Mouse (Mus musculus): Measurements from ENCODE around the gene Apod. TPM values are rescaled to one million over a fixed set of nuclear protein-coding genes. Genes with fewer than 3 reads are reported as not detected.
"Not testable (repeated sequence)": the region's sequence is repeated elsewhere in the genome, so short reads cannot be mapped to it uniquely, and the experiment has no call there.

The Apod gene
- total and polyA plus RNA-seq, 3 experiments, result 0.17 TPM; not detected in 2

DNA sequence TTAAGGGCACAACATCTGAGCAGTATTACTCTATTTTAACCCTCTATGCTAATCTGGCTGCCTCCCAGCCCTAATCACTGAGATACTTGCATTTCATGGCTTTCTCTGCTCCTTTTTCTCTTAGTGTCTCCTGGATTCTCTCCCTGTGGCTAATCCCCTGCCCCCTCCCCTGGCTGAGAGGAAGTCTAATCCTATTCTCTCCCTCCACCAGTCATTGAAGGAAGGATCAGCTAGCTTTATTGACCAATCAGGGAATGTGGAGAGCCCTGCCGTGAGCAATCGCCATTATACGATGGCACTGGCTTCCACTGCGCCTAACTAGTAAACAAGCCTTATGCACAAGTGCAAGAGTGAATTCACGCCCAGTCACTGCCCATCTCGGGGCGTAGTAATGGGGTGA, 6.3 kb upstream of the Apod start:
- no peaks in the 10 kb centered on the region for H3K79me2 ChIP-seq (replicated peaks; ENCODE audit: control insufficient read depth, extremely low read depth, insufficient read depth, poor library complexity, severe bottlenecking)
- no peaks in the 10 kb centered on the region for H3K27me3 ChIP-seq (replicated peaks)
- no peak overlapping the region for H3K4me2 ChIP-seq (ENCODE audit: insufficient read depth, low read depth, poor library complexity, severe bottlenecking)
- H3K9me3 ChIP-seq (replicated peaks; ENCODE audit: low read length), result peaks cover 3% of the 10 kb centered on the region
- TF ChIP-seq IRF4 (IDR thresholded peaks at IDR 0.05; ENCODE audit: low read depth, low read length) (no peak), E2F4 (IDR thresholded peaks at IDR 0.05; ENCODE audit: insufficient replicate concordance, low read depth, low read length) (no peak), SMC3 (IDR thresholded peaks at IDR 0.05; ENCODE audit: low read depth, low read length) (no peak), CTCF (conservative IDR thresholded peaks at IDR 0.05 in 1 of 2, IDR thresholded peaks at IDR 0.05 in 1 of 2; ENCODE audit: low read depth in 2 of 2, low read length in 2 of 2) (no peak), ZMIZ1 (IDR thresholded peaks at IDR 0.05; ENCODE audit: low read depth, low read length) (no peak), JUN (IDR thresholded peaks at IDR 0.05; ENCODE audit: insufficient read depth, low read depth, low read length) (no peak), ZC3H11A (IDR thresholded peaks at IDR 0.05; ENCODE audit: low read depth, low read length) (no peak), MAFK (IDR thresholded peaks at IDR 0.05; ENCODE audit: insufficient replicate concordance, low read length) (no peak), EP300 (IDR thresholded peaks at IDR 0.05; ENCODE audit: low read length) (no peak), MAX (IDR thresholded peaks at IDR 0.05; ENCODE audit: low read length) (no peak), ELF1 (IDR thresholded peaks at IDR 0.05; ENCODE audit: low read depth, low read length) (no peak), NRF1 (IDR thresholded peaks at IDR 0.05; ENCODE audit: low read depth, low read length) (no peak), RAD21 (IDR thresholded peaks at IDR 0.05; ENCODE audit: low read depth, low read length) (no peak), MAZ (IDR thresholded peaks at IDR 0.05; ENCODE audit: low read depth, low read length) (no peak), RCOR1 (conservative IDR thresholded peaks at IDR 0.05; ENCODE audit: low read depth, low read length) (no peak), MXI1 (IDR thresholded peaks at IDR 0.05; ENCODE audit: low read depth, low read length) (no peak), ZNF384 (IDR thresholded peaks at IDR 0.05; ENCODE audit: low read depth, low read length) (no peak), HCFC1 (IDR thresholded peaks at IDR 0.05; ENCODE audit: low read depth, low read length) (no peak), MYC (IDR thresholded peaks at IDR 0.05; ENCODE audit: low read depth, low read length) (no peak), SIN3A (IDR thresholded peaks at IDR 0.05; ENCODE audit: low read length) (no peak)
- no peak overlapping the region for H3K9ac ChIP-seq (ENCODE audit: insufficient read depth, low read depth)
- no peak overlapping the region for H3K27ac ChIP-seq (ENCODE audit: insufficient read depth, low read depth)
- H3K36me3 ChIP-seq (replicated peaks in 1 of 2; ENCODE audit: control insufficient read depth in 1 of 2, insufficient read depth in 1 of 2, low read length in 1 of 2), result no peaks in the 10 kb centered on the region
- H3K4me3 ChIP-seq (replicated peaks in 1 of 3; ENCODE audit: low read depth in 2 of 3, low read length in 2 of 3, poor library complexity in 1 of 3), result no peak overlapping the region
- in situ Hi-C loops (cut with MboI; ENCODE audit: low pct_ligation_motif_present, low pct_unique_long_range_greater_than_20kb, low sequenced_read_pairs) (no loop called here), dilution Hi-C loops (cut with MboI; ENCODE audit: extremely low pct_ligation_motif_present, extremely low pct_unique_long_range_greater_than_20kb, low sequenced_read_pairs) (no loop called here)
- DNase-seq (ENCODE audit: extremely low read depth), result no peak
- H3K4me1 ChIP-seq (ENCODE audit: control insufficient read depth in 1 of 2, insufficient read depth in 2 of 2), result 0 out of 4 replicates have a peak, but pooled peaks cover 0 to 5% of the 10 kb centered on the region in 2 experiments

DNA sequence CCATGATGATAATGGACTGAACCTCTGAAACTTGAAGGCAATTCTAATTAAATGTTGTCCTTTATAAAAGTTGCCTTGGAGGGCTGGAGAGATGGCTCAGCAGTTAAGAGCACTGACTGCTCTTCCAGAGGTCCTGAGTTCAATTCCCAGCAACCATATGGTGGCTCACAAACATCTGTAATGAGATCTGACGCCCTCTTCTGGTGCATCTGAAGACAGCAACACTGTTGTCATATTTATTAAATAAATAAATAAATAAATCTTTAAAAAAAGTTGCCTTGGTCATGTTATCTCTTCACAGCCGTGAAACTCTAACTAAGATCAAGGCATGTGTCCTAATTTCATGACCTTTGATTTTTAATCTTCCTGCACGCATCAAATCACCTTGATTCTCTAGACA, 5.1 kb upstream of the Apod start:
- H3K9ac ChIP-seq (ENCODE audit: insufficient read depth, low read depth); H3K4me2 ChIP-seq (ENCODE audit: insufficient read depth, low read depth, poor library complexity, severe bottlenecking); in situ Hi-C loops (cut with MboI; ENCODE audit: low pct_ligation_motif_present, low pct_unique_long_range_greater_than_20kb, low sequenced_read_pairs); H3K4me3 ChIP-seq (replicated peaks in 1 of 3; ENCODE audit: low read depth in 2 of 3, low read length in 2 of 3, poor library complexity in 1 of 3); dilution Hi-C loops (cut with MboI; ENCODE audit: extremely low pct_ligation_motif_present, extremely low pct_unique_long_range_greater_than_20kb, low sequenced_read_pairs); H3K27me3 ChIP-seq (replicated peaks); H3K4me1 ChIP-seq (ENCODE audit: control insufficient read depth in 1 of 2, insufficient read depth in 2 of 2); H3K36me3 ChIP-seq (replicated peaks in 1 of 2; ENCODE audit: control insufficient read depth in 1 of 2, insufficient read depth in 1 of 2, low read length in 1 of 2); H3K9me3 ChIP-seq (replicated peaks; ENCODE audit: low read length); H3K79me2 ChIP-seq (replicated peaks; ENCODE audit: control insufficient read depth, extremely low read depth, insufficient read depth, poor library complexity, severe bottlenecking); H3K27ac ChIP-seq (ENCODE audit: insufficient read depth, low read depth); DNase-seq (ENCODE audit: extremely low read depth): not testable (repeated sequence)
